Mouse (Mus musculus): ENCODE results near the gene Cfap157.
A peak's percentile ranks its signal among the peaks of the same experiment; 100 is the strongest.

DNA sequence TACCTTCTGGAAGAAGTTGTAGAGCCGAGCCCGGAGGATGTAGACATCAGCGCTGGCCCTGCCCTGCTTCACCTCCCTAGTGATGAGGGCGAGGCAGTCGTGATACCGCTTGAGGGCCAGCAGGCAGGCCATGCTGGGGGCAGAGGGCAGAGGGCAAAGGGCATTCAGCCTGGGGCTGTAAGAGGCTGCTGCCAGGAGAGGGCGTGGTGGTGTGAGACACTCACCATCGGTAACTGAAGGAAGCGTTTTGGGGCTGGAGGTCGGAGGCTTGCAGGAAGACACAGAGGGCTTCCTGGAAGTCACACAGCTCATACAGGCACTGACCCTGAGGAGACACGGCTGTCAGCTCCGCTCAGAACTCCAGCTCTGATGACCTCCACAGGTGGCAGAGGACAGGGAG is 12.3 kb downstream of the Cfap157 start:
- TF ChIP-seq POLR2A (IDR thresholded peaks at IDR 0.05; ENCODE audit: low read depth, low read length) (no peak), CTCF (conservative IDR thresholded peaks at IDR 0.05; ENCODE audit: insufficient read depth, insufficient read length, low read depth, low read length) (peak; percentile 36; the same call in 1 of the 2 replicates)
